Comparison of ENCODE assay signal across 8 mouse cellular contexts in the genomic region with DNA sequence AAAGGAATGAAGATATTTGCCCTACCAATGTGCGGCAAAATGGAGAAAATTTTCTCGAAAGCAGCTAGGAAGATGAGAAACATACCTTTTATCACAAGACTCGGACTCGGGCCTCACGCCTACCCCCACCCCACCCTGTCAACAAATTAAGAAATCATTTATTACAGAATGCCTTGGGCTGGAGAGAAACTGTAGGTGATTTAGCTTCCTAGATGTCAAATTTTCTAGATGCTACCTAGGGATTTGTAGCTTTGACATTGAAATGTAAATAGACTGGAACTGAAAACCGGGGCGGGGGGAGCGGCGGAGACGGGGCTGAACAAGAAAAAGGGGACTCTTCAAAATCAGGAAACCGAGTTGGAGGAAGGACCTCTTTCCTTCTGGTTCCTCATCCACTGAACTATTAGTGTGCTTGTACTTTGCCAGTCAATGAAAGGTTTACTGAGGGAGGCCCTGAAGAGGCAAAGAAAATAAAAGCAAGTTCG. TPM values are rescaled to one million over a fixed set of nuclear protein-coding genes. Genes with fewer than 3 reads are reported as not detected.
A peak's percentile ranks its signal among the peaks of the same experiment; 100 is the strongest.
DNase-seq lines count a peak whose midpoint lies in the region; ATAC-seq and TF ChIP-seq lines count a peak whose summit lies in the region.

No protein-coding gene starts in this region.

- no peaks in the 10 kb centered on the region for H3K79me2 ChIP-seq in heart, adult 2 months (replicated peaks; ENCODE audit: control insufficient read depth, insufficient read depth, low read length)
- no peaks in the 10 kb centered on the region for H3K79me2 ChIP-seq in CH12.LX (replicated peaks; ENCODE audit: control insufficient read depth, extremely low read depth, insufficient read depth, poor library complexity, severe bottlenecking)

- TF ChIP-seq CTCF in heart, adult 2 months (IDR thresholded peaks at IDR 0.05) = no peak
- TF ChIP-seq CTCF in CH12.LX (conservative IDR thresholded peaks at IDR 0.05 in 1 of 2, IDR thresholded peaks at IDR 0.05 in 1 of 2; ENCODE audit: low read depth in 2 of 2, low read length in 2 of 2) = no peak

- WGBS in heart, adult 2 months = 18% methylated on average over 12 of the region's 12 CpGs
- WGBS in embryonic facial prominence, embryonic 11.5 days = 21% methylated on average over 12 of the region's 12 CpGs
- WGBS in hindbrain, embryonic 16.5 days = 28% methylated on average over 12 of the region's 12 CpGs

- no peaks in the 10 kb centered on the region for H3K9me3 ChIP-seq in CH12.LX (replicated peaks; ENCODE audit: low read length)
- no peaks in the 10 kb centered on the region for H3K9me3 ChIP-seq in embryonic facial prominence, embryonic 11.5 days (replicated peaks; ENCODE audit: control insufficient read depth, low read length)
- no peaks in the 10 kb centered on the region for H3K9me3 ChIP-seq in hindbrain, embryonic 16.5 days (ENCODE audit: control insufficient read depth, low read length)

- dilution Hi-C loops in CH12.LX (cut with MboI; ENCODE audit: extremely low pct_ligation_motif_present, extremely low pct_unique_long_range_greater_than_20kb, low sequenced_read_pairs) = no loop called here

- H3K4me3 ChIP-seq in heart, adult 2 months = peak overlapping the region; percentile 68
- peak overlapping the region; percentile 52 to 63 (median 53) for H3K4me3 ChIP-seq in CH12.LX (replicated peaks in 1 of 3; ENCODE audit: low read depth in 2 of 3, low read length in 2 of 3, poor library complexity in 1 of 3)
- H3K4me3 ChIP-seq in embryonic facial prominence, embryonic 11.5 days (ENCODE audit: low read depth, low read length) = peak overlapping the region; percentile 40
- peak overlapping the region; percentile 47 for H3K4me3 ChIP-seq in hindbrain, embryonic 16.5 days (ENCODE audit: low read length)

- H3K9ac ChIP-seq in heart, adult 2 months (ENCODE audit: low read depth, low read length) = peak overlapping the region; percentile 73
- H3K9ac ChIP-seq in CH12.LX (ENCODE audit: insufficient read depth, low read depth) = peak overlapping the region; percentile 69; the same call in 1 of the 2 replicates
- peak overlapping the region; percentile 41 for H3K9ac ChIP-seq in embryonic facial prominence, embryonic 11.5 days (replicated peaks; ENCODE audit: low read length)
- H3K9ac ChIP-seq in hindbrain, embryonic 16.5 days (ENCODE audit: low read depth, low read length) = peak overlapping the region; percentile 55

- in situ Hi-C loops in CH12.LX (cut with MboI; ENCODE audit: low pct_ligation_motif_present, low pct_unique_long_range_greater_than_20kb, low sequenced_read_pairs) = no loop called here

- ATAC-seq in embryonic facial prominence, embryonic 11.5 days (replicated peaks; ENCODE audit: insufficient number of reproducible peaks, low FRiP score, low TSS enrichment, low read depth) = 0 out of 2 replicates have a peak, but pooled peaks have one; percentile 66
- peak; percentile 80 for ATAC-seq in hindbrain, embryonic 16.5 days

- H3K36me3 ChIP-seq in heart, adult 2 months (ENCODE audit: control insufficient read depth, insufficient read depth, low read length) = no peaks in the 10 kb centered on the region
- H3K36me3 ChIP-seq in CH12.LX (replicated peaks in 1 of 2; ENCODE audit: control insufficient read depth in 1 of 2, insufficient read depth in 1 of 2, low read length in 1 of 2) = no peaks in the 10 kb centered on the region
- no peaks in the 10 kb centered on the region for H3K36me3 ChIP-seq in embryonic facial prominence, embryonic 11.5 days (replicated peaks; ENCODE audit: control insufficient read depth, insufficient read depth, low read depth, low read length)
- H3K36me3 ChIP-seq in hindbrain, embryonic 16.5 days (ENCODE audit: control insufficient read depth, insufficient read depth, low read length) = no peaks in the 10 kb centered on the region

- H3K4me1 ChIP-seq in heart, adult 2 months (ENCODE audit: control insufficient read depth, insufficient read depth, low read length) = no peaks in the 10 kb centered on the region
- no peaks in the 10 kb centered on the region; a peak in 1 of 4 replicates for H3K4me1 ChIP-seq in CH12.LX (ENCODE audit: control insufficient read depth in 1 of 2, insufficient read depth in 2 of 2)
- H3K4me1 ChIP-seq in embryonic facial prominence, embryonic 11.5 days (ENCODE audit: control insufficient read depth, insufficient read depth, low read length) = no peaks in the 10 kb centered on the region
- H3K4me1 ChIP-seq in hindbrain, embryonic 16.5 days (ENCODE audit: control insufficient read depth, insufficient read depth, low read depth, low read length) = no peaks in the 10 kb centered on the region

- no peak for TF ChIP-seq POLR2A in heart, adult 2 months (IDR thresholded peaks at IDR 0.05; ENCODE audit: insufficient read depth, low read depth, low read length)
- no peak for TF ChIP-seq POLR2A in CH12.LX (IDR thresholded peaks at IDR 0.05; ENCODE audit: low read depth, low read length)

- peak overlapping the region; percentile 78 for H3K27ac ChIP-seq in heart, adult 2 months
- H3K27ac ChIP-seq in CH12.LX (ENCODE audit: insufficient read depth, low read depth) = no peak overlapping the region
- H3K27ac ChIP-seq in embryonic facial prominence, embryonic 11.5 days (replicated peaks; ENCODE audit: low read depth, low read length) = no peak overlapping the region
- peak overlapping the region; percentile 61 for H3K27ac ChIP-seq in hindbrain, embryonic 16.5 days (ENCODE audit: low read depth, low read length)

- DNase-seq in heart, adult 2 months = no peak
- DNase-seq in heart, adult 18-20 months = no peak
- peak; percentile 3 for DNase-seq in CH12.LX (ENCODE audit: extremely low read depth)
- no peak for DNase-seq in embryonic facial prominence, embryonic 11.5 days (ENCODE audit: low spot score)
- DNase-seq in lung, postnatal 14 days = peak; percentile 3
- DNase-seq in thymus, postnatal 14 days = peak; percentile 25
- DNase-seq in urinary bladder, adult 2 months (ENCODE audit: low spot score) = no peak

- peak overlapping the region; percentile 61 for H3K4me2 ChIP-seq in CH12.LX (ENCODE audit: insufficient read depth, low read depth, poor library complexity, severe bottlenecking)
- H3K4me2 ChIP-seq in embryonic facial prominence, embryonic 11.5 days (ENCODE audit: low read depth, low read length) = peak overlapping the region; percentile 16; the same call in 1 of the 2 replicates
- peak overlapping the region; percentile 53 for H3K4me2 ChIP-seq in hindbrain, embryonic 16.5 days (ENCODE audit: low read length)

- intact Hi-C loops in heart, adult 2 months (cut with DNase I) = loop anchor here (10.0 kb wide), 1 partner anchor 214 kb away; a partner anchor contains a TSS

- TF ChIP-seq EP300 in heart, adult 2 months (IDR thresholded peaks at IDR 0.05; ENCODE audit: insufficient read depth, low read depth, low read length) = no peak
- no peak for TF ChIP-seq EP300 in CH12.LX (IDR thresholded peaks at IDR 0.05; ENCODE audit: low read length)

- no peak for TF ChIP-seq RAD21 in CH12.LX (IDR thresholded peaks at IDR 0.05; ENCODE audit: low read depth, low read length)

- no peaks in the 10 kb centered on the region for H3K27me3 ChIP-seq in heart, adult 2 months (ENCODE audit: control insufficient read depth, insufficient read depth, low read length)
- H3K27me3 ChIP-seq in CH12.LX (replicated peaks) = no peaks in the 10 kb centered on the region
- H3K27me3 ChIP-seq in embryonic facial prominence, embryonic 11.5 days (ENCODE audit: control insufficient read depth, insufficient read depth, low read length) = no peaks in the 10 kb centered on the region
- H3K27me3 ChIP-seq in hindbrain, embryonic 16.5 days (replicated peaks; ENCODE audit: control insufficient read depth, insufficient read depth, low read length) = no peaks in the 10 kb centered on the region

TF ChIP-seq in CH12.LX, 34 proteins besides CTCF, POLR2A, EP300 and RAD21:
- TF ChIP-seq MAX (IDR thresholded peaks at IDR 0.05; ENCODE audit: low read length) (no peak), JUN (IDR thresholded peaks at IDR 0.05; ENCODE audit: insufficient read depth, low read depth, low read length) (no peak), HCFC1 (IDR thresholded peaks at IDR 0.05; ENCODE audit: low read depth, low read length) (no peak), ZKSCAN1 (IDR thresholded peaks at IDR 0.05; ENCODE audit: borderline replicate concordance, low read depth, low read length) (no peak)

RNA-seq across cellular contexts. Expression of a gene that starts 0.3 kb away (rescaled TPM):
- total RNA-seq in heart, adult 2 months (2021) = 1 to 10 TPM; 1.0 to 1.3 TPM
- polyA plus RNA-seq in heart, adult 2 months (2012; rRNA removed) = 0.82 and 2.2 TPM in 2 replicates
- total RNA-seq in heart, adult 18-20 months (2021) = 1 to 10 TPM; 1.0 to 1.5 TPM
- total RNA-seq in CH12.LX (2012; rRNA removed) = 5.6 and 6.1 TPM in 2 replicates
- 16.5 and 19.4 TPM in 2 replicates for total RNA-seq in CH12.LX (2014; rRNA removed)
- polyA plus RNA-seq in CH12.LX (2012; ENCODE audit: insufficient read length, low read depth) = 9.8 and 11.0 TPM in 2 replicates
- 42.4 and 42.7 TPM in 2 replicates for polyA plus RNA-seq in embryonic facial prominence, embryonic 11.5 days (2014; fragmentation: Nextera tagmentation; extraction: Ambion mirVana)
- 58.8 and 64.7 TPM in 2 replicates for polyA plus RNA-seq in hindbrain, embryonic 16.5 days (2015; fragmentation: Nextera tagmentation; extraction: Ambion mirVana)
- 9.1 and 10.0 TPM in 2 replicates for polyA plus RNA-seq in urinary bladder, adult 2 months (2012; rRNA removed)

RNA-seq across cellular contexts. Expression of a gene that starts 52.8 kb away (rescaled TPM):
- total RNA-seq in heart, adult 2 months (2021) = 1 to 10 TPM in 1 of 2 experiments, under 1 TPM in 1; 0.73 to 1.2 TPM
- 0.32 and 0.51 TPM in 2 replicates for polyA plus RNA-seq in heart, adult 2 months (2012; rRNA removed)
- under 1 TPM; 0.45 to 0.80 TPM for total RNA-seq in heart, adult 18-20 months (2021)
- total RNA-seq in CH12.LX (2012; rRNA removed) (under 0.01 and 0.04 TPM in 2 replicates), CH12.LX (2014; rRNA removed) (not detected in 2 replicates)
- 0.16 and 0.20 TPM in 2 replicates for polyA plus RNA-seq in CH12.LX (2012; ENCODE audit: insufficient read length, low read depth)
- 3.5 and 3.7 TPM in 2 replicates for polyA plus RNA-seq in embryonic facial prominence, embryonic 11.5 days (2014; fragmentation: Nextera tagmentation; extraction: Ambion mirVana)
- 2.6 and 3.7 TPM in 2 replicates for polyA plus RNA-seq in hindbrain, embryonic 16.5 days (2015; fragmentation: Nextera tagmentation; extraction: Ambion mirVana)
- polyA plus RNA-seq in urinary bladder, adult 2 months (2012; rRNA removed) = 2.0 and 2.7 TPM in 2 replicates

Comparison
In these comparisons a context has a peak if more than half of its experiments do, and no peak if none do; other contexts are left out.
1. DNase-seq: peak in CH12.LX (single experiment), lung, postnatal 14 days (single experiment) and thymus, postnatal 14 days (single experiment); none in heart, adult 2 months (0 of 2), heart, adult 18-20 months (0 of 2), embryonic facial prominence, embryonic 11.5 days (single experiment) and urinary bladder, adult 2 months (single experiment).
2. H3K27ac ChIP-seq: peak in heart, adult 2 months (single experiment) and hindbrain, embryonic 16.5 days (single experiment); none in CH12.LX (single experiment) and embryonic facial prominence, embryonic 11.5 days (single experiment).
3. Peak in every context shown above with its lines, with median percentiles within 50 percentile points of each other: H3K4me3 ChIP-seq, H3K9ac ChIP-seq and H3K4me2 ChIP-seq.